Mouse (Mus musculus) testis, adult 2 months (tissue): ENCODE results near the gene Rpl27a.

ENCODE experiments used
- CTCF ChIP-seq: fragments of 200-500 bp; IDR thresholded peaks from 2 replicates; pipeline ENCODE4 v1.5.1; 2012; ENCODE audit warnings: low read depth, mild to moderate bottlenecking, inconsistent platforms, low read length, moderate library complexity; ENCODE audit not compliant: control insufficient read depth, insufficient read depth, insufficient replicate concordance
- POLR2A ChIP-seq: fragments of 200-500 bp; IDR thresholded peaks from 2 replicates; pipeline ENCODE4 v1.6.1; 2012; ENCODE audit warnings: low read depth, mild to moderate bottlenecking, inconsistent platforms, low read length, moderate library complexity; ENCODE audit not compliant: control insufficient read depth

GRCm38 (mm10) chr7:109493319-109494316, 25.3 kb upstream of the Rpl27a start:
- TF ChIP-seq CTCF = no peak
- TF ChIP-seq POLR2A = no peak
